Mouse (Mus musculus) kidney, postnatal 36 days (tissue): ENCODE measurements around the gene Spata33.
A peak's percentile ranks its signal among the peaks of the same experiment; 100 is the strongest.
"Not testable (repeated sequence)": the region's sequence is repeated elsewhere in the genome, so short reads cannot be mapped to it uniquely, and the experiment has no call there.

Experiments
- DNase-seq, 2 experiments: peaks; one replicate each; pipeline ENCODE4 v3.0.0; 2021 to 2022; ENCODE audit warnings: mixed read lengths in 2 of 2

Gene Spata33

GRCm38 (mm10) chr8:123212321-123213117 is at the start of gene Spata33, which contains the start of gene Chmp1a:
Gene Spata33 (plus strand): TSS chr8:123212832.
Gene Chmp1a (minus strand): TSS chr8:123212763.
- peak; percentile 96 to 98 for DNase-seq

GRCm38 (mm10) chr8:123181391-123181790 is 31.2 kb upstream of the Spata33 start:
- DNase-seq, result peak; percentile 85 to 88

DNA sequence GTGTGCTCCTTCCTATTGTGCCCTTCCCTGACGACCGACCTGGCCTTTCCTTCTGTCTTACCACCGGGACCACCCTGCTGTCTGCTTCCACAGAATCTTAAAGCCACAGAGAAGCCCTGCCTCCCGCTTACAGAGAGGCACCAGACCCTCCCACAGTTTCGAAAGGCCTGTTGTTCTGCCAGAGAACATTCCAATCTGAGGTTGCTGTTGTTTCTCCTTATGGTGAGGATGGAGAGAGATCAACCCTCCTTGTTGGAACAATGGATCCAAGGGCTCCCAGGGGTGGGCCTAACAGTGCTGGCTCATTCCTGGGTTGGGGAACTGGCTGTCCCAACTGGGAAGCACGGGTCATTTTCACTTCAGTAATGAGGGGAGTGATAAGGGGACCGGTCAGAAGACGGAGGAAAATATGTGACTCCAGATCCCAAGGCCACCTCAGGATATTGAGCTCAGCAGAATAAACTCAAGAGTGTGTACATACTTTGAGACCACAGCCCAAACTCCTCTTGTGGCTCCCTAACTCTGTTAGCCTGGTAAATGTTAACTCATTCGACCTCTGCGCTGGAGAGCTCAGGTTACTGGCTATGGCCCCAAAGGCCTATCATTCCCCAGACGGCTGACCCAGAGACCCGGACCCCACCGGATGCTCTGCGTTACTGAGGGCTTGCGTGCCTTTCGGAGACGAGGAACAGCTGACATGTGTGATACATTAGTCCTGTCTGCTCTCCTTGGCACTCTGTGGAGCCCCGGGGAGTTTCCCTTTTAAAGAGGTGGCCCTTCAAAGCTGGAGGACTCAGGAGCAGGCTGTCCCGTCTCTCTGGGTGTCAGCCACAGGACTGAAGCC is 26.8 kb upstream of the Spata33 start, which contains the start of gene Dpep1:
Gene Dpep1 (plus strand): TSS at position 677 of the 844 bp plus-strand sequence.
- DNase-seq, result peak; percentile 70 to 74

DNA sequence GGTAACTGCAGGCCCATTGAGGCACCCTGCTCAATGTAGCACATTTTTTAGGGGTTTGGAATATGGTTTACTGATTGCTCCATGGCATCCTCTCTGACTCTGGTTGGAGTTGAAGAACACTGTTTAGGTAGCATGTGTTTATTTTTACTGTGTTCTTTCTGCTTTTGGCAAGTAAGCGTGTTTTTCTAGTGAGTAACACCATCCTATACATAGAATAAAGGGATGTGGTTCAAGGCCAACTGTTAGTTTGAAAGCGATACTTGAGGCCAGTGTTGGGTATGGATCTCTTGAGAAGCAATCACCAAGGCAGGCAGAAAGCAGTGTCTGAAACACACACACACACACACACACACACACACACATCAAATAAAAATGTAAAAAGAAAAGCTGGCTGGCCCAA is 24.6 kb upstream of the Spata33 start:
- DNase-seq, result no peak

GRCm38 (mm10) chr8:123188841-123189240 is 23.8 kb upstream of the Spata33 start:
- no peak for DNase-seq

DNA sequence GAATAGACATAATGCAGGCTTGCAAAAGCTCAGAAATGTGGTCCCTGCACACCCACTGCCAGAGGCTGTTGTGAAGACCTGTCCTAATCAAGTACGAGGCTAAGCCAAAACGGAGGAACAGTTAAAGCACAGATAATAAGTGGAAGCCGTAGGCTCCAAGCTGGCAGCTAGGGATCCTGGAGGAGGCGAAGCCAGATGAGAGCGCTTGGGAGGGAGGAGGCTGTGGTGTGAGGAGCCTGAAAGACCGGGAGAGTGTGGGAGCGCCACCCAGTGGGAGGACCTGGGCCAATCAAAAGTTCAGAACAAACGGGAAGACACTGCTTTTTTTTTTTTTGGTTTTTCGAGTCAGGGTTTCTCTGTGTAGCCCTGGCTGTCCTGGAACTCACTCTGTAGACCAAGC is 22.0 kb upstream of the Spata33 start:
- peak; percentile 85 to 91 for DNase-seq

GRCm38 (mm10) chr8:123191908-123192307 is 20.7 kb upstream of the Spata33 start:
- DNase-seq, result no peak

GRCm38 (mm10) chr8:123193771-123194170 is 18.9 kb upstream of the Spata33 start:
- DNase-seq, result peak; percentile 43 to 65

GRCm38 (mm10) chr8:123197016-123197415 is 15.6 kb upstream of the Spata33 start:
- DNase-seq, result not testable (repeated sequence)

- no peak for DNase-seq
Observed at GRCm38 (mm10) chr8:123199864-123200263, 12.8 kb upstream of the Spata33 start.

- peak; percentile 67 to 83 for DNase-seq
Observed at GRCm38 (mm10) chr8:123202288-123202687, 10.3 kb upstream of the Spata33 start.

DNA sequence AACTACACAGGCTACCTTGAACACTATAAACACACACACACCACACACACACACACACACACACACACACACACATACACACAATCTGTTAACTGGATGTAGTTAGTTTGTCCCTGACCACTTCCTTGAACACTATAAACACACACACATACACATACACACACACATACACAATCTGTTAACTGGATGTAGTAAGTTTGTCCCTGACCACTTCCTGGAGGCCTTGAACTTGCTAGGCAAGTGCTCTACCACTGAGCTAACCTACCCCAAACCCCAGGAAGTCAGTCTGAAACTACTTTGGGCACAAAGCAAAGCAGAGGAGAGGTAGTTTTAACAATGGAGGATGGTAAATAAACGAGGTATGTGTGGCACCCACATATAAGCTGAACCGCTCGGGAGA is 9.1 kb upstream of the Spata33 start:
- DNase-seq, result no peak

DNA sequence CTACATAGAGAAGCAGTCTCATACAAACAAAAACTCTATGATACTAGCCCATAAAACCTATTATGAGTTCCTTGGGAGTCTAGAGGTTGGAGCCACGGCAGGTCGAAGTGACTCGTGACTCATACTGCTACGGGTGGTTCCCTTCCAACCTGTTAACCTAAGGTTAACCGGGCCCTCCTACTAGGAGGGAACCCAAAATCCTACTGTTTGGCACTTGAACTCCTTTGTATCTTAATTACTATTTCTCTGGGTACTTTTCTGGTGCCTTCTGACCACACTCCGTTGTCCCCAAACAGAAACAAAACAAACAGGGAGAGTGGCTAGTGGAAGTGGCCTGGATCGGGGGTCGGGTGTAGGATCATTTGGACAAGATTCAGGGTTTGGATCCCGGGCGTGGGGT is 756 bp upstream of the Spata33 start:
- DNase-seq, result no peak

DNA sequence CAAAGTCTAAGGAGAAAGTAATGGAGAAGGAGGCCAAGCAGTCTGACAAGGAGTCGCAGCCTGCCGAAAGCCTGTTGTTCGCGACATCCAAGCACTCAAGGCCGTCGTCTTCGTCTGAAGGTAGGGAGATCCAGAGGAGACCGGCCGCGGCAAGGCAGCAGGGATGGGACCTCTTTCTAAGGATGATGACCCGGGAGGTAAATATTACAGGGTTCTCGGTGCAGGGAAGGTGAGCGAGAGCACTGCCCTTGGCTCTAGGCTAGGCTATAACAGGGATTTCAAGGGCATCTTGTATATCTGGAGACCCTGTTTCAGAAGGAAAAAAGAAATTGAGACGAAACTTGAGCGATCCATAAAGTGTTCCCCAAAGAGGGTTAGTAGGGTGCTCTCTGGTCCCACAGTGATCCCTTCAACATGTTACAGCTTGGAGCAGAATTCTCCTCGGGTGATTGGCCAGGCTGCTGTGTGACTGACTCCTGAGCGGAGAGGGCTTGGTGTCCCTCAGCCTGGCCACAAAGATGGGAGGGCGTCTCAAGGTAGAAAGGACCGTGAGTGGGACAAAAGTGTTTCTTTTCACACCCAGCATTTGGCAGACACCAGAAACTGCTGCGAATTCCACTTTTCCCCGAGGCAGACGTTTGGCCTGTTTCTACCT is 613 bp downstream of the Spata33 start:
- DNase-seq, result no peak

DNA sequence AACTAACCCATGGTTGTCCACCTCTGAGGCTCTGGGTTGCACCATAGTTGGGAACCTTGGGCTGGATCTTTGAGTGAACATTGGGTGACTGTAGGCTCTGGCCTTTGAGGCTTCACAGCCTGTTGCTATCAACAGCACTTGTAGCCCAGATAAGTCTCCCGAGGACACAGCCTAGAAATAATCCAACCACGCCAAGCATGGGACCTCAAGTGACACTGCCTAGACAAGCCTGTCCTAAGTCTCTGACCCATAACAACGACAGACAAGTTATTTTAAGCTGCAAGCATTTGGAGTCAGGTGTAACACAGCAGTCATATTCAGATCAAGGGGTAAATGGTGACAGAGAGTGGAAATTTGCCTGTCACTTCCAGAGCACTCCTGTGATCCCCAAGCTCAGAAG is 2.8 kb downstream of the Spata33 start:
- no peak for DNase-seq

DNA sequence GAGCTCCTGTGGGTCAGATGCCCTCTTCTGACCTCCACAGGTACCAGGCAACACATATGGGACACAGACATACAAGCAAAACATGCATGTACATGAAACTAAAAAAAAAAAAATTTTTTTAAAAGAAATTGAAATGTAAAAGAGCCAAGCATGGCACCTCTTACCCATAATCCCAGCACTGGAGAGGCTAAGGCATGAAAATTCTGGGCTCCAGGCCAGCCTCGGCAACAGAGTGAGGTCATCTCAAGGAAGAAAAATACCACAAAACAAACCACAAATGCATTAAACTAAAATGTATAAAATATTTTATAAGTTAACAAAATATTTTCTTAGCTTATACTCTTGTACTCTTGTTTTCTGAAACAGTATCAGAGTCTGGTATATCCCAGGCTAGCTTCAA is 8.3 kb downstream of the Spata33 start:
- no peak for DNase-seq

DNA sequence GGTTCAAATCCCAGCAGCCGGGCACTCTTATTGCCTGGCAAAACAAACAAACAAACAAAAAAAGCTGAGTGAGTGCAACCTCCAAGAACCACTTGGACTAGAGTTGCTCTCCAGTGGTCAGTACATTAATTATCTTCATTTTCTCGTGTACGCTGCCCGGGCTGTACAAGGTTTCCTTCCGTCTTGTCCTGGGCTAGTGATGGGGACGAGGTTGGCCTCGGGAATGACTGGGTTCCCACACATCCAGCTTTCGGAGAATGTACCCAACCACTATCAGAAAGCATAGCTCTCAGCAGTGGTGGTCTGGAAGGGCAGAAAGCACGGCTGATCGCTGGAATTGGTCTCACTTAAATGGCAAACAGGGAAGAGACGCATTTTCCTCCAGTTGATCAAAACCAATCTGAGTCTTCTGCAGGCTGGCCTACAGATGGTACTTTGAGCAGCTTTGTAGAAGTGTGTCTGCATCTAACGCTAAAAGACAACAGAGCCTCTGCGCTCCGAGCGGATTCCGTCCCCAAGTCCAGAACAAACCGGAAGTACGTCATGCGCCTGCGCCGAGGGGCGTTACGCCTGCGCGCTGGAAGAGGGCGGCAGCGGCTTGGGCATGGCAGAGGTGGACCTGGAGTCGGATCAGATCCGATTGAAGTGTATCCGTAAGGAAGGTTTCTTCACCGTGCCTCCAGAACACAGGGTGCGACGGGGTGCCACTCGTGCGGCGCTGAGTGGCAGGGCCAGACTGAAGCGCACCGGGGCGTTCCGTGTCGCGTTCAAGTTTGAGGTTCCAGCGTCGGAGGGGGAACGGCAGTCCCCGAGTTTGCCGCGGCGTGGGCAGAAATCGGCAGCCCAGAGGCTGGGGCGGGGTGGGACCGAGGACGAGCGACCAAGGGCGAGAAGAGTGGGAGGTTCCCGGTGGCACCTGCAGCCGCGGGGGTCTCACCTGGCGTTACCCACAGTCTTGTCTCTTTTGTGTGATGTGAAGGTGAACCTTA is 11.9 kb downstream of the Spata33 start, which contains the start of gene Cdk10:
Gene Cdk10 (plus strand): TSS at position 565 of the 989 bp plus-strand sequence.
- DNase-seq, result peak; percentile 95 to 98

DNA sequence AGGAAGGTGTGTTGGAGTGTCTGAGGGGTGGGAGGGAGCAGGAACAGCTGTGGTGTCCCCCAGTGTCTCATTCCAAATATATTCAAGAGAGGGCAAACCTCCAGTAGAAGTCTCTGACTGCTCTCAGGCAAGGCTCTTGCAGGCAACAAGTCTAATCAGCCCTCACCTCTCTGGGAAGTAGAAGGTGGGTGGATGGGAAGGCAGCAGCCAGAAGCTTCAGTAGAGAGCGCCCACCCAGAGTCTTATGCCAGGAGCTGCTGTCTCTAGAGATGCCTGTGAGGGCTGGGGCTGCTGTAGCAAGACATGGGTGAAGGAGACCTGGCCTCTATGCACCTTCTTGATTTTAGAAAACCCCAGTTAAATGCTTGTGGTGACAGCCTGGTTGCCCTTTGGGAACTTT is 15.8 kb downstream of the Spata33 start:
- no peak for DNase-seq

DNA sequence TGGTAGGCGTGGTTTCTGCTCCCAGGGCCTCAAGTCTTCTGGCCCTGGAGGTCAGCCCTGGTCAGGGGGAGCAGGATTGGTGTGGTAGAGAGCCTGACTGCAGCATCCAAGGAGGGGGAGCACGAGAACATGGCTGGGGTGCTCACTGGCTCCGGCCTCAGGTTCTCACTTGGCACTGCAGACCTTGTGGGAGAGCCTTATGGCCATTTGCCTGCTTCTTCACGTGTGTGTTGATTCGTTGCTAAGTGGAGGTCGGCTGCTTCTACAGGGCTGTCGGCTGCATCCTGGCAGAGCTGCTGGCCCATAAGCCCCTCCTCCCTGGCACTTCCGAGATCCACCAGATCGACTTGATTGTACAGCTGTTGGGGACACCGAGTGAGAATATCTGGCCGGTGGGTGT is 17.7 kb downstream of the Spata33 start:
- not testable (repeated sequence) for DNase-seq

- DNase-seq, result peak in 1 of 2 experiments; percentile 52
Observed at GRCm38 (mm10) chr8:123231742-123232141, 19.1 kb downstream of the Spata33 start.

DNA sequence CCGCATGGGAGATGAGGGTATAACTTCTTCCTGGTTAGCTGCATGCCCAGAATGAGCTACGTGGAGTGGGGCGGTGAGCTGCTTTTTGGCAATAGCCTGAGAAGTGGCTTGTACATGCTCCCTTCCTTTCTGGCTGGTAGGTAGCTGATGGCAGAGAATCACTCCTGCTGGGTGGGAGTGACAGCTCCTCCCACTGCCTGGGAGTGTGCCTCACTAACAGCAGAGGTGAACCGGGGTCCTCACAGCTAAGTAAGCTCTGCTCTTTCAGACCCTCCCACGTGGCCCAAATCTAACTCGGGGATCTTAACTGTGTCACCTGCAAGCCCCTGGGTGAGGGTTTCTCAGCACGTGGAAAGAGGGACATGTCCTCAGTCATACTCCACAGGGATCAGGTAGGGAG is 19.9 kb downstream of the Spata33 start:
- DNase-seq, result no peak

DNA sequence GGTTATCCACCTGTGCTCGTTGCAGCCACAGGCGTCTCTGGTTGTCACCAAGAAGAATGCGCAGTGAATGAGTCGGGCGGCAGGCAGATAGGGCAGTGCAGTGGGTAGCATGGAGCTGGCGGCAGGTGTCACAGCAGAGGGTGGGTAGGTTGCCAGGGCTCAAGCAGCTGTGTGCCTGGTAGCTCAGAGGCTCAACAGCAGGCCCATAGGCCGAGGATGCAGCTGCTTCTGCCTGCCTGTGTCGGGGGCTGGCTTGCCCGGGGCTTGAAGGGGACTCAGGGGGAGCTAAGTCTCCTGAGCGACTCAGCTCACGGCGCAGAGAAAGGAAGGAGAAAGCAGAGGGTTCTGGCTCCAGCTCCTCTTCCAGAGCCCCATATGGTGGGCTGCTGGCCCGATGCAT is 20.7 kb downstream of the Spata33 start:
- DNase-seq, result no peak
